Mouse (Mus musculus) ES-Bruce4 (cell line): ENCODE measurements around the gene Gse1.

ENCODE experiments used
- CTCF ChIP-seq: IDR thresholded peaks from one replicate; pipeline ENCODE4 v1.8.1; 2011; ENCODE audit warnings: low read depth, low read length
- POLR2A ChIP-seq: IDR thresholded peaks from one replicate; pipeline ENCODE4 v1.8.1; 2011; ENCODE audit warnings: low read length; ENCODE audit not compliant: insufficient read depth

- TF ChIP-seq CTCF (peak; percentile 26), POLR2A (no peak)
Measured at GRCm38 (mm10) chr8:120572534-120572933, 344.3 kb downstream of the Gse1 start.
